Mouse (Mus musculus) heart, postnatal 4 days (tissue): ENCODE results near the gene Tbl1x. TPM values are rescaled to one million over a fixed set of nuclear protein-coding genes. Genes with fewer than 3 reads are reported as not detected.
"Not testable (repeated sequence)": the region's sequence is repeated elsewhere in the genome, so short reads cannot be mapped to it uniquely, and the experiment has no call there.

Experiments
- DNase-seq: peaks from one replicate; pipeline ENCODE4 v3.0.0; 2021
- total RNA-seq, 2 experiments: library from RNA; stranded (reverse); gene quantifications; 2 replicates each; pipeline ENCODE4 v1.2.3; 2021

The Tbl1x gene
- total RNA-seq: 10 to 100 TPM; 75.2 to 75.9 TPM

DNA sequence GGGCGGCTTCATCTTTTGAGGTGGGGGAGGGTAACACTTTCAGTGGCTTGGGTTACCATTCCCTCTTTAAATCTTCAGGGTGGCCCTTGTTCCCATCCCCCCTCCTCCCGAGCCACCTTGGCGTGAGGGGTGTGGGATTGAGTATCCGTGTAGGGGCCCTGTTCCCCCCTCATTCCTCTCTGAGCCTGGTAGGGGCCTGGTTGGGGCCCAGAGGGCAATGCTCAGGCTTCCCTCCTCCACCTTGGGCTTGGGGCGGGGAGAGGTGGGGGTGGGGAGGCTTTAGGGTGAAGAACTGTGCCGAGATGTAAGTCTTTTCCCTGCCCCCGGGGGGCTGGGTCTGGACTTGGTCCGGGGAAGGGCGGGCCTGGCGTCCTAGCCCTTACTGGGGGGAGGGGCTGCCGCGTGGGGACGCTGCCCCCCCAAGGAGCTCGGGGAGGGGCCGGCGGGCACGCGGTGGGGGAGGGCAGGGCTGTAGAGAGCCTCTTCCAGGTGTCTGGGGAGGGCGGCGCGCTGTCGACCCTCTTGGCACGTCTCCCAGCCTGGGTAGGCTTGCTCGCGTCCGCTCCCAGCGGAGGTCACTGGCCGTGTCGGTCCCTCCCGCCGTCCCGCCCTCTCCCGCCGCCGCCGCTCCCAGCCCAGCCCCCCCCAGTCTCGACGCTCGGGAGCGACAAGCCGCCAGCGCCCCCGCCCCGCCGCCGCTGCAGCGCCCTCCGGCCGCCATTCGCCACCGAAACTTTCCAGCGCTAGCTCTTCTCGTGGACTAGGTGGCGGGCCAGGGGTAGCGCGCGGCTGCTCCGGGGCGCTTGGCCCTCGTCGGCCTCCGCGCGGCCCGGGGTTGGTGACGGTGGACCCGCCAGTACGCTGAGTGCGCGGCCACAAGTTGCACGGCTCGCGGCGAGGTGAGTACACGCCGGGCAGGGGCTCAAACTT is at the start of gene Tbl1x:
TSS of gene Tbl1x (plus strand) at position 643 of the 930 bp plus-strand sequence.
- DNase-seq: peak; percentile 85

DNA sequence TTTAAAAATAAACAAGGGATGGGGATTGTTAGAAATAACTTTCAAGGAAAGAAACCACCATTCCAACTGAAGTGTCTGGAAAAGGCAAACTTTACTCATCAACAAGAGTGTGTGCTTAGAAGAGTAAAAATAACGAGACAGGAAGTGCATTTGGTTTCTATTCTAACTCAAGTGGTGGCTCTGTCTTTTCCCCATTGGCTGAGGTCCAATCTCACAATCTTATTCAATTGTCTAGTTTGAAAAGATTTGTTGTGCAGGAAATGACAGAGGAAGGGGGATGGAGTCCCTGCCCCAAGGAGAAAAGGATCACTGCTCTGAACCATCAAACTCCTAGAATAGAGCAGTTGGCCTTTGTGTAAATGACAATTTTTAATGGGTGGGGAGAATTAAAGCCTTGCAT is 41.6 kb upstream of the Tbl1x start:
- DNase-seq: no peak

GRCm38 (mm10) chrX:77472858-77473257 is 38.0 kb upstream of the Tbl1x start:
- no peak for DNase-seq

GRCm38 (mm10) chrX:77473511-77473910 is 37.3 kb upstream of the Tbl1x start:
- DNase-seq: no peak

DNA sequence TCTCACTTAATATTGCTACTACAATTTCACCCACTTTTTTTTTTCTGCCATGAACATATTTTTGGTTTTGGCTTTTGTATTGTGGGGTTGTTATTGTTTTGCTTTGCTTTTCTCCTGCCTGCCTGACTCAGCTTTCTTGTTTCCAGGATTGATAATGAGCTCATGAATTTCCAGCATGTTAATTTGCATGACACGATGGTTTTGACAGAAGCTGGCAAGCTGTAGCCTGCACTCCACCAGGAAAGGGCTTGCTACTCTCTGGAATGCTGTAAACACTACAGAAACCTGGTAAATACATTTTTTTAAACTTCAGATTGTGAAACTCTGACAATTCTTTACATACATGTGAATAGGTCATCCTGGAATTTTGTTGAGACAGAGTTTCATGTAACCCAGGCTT is 36.3 kb upstream of the Tbl1x start:
- DNase-seq: no peak

DNA sequence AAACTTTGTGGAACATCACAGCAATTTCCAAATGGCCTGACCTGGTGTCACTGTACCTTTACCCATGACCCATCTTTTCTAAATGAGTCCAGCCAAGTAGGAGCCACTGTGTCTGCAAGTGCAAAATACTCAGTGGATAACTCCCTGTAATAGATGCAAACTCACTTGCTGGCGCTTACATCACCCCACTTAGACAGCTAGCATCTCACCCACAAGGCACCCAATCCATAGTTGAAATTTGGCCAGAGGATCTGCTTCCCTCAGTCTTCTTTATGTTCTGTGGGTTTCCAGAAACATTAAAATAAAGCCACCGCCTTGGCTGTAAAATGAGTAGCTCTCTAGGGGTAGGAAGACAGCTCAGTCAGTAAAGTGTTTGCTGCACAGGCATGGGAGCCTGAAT is 33.3 kb upstream of the Tbl1x start:
- no peak for DNase-seq

DNA sequence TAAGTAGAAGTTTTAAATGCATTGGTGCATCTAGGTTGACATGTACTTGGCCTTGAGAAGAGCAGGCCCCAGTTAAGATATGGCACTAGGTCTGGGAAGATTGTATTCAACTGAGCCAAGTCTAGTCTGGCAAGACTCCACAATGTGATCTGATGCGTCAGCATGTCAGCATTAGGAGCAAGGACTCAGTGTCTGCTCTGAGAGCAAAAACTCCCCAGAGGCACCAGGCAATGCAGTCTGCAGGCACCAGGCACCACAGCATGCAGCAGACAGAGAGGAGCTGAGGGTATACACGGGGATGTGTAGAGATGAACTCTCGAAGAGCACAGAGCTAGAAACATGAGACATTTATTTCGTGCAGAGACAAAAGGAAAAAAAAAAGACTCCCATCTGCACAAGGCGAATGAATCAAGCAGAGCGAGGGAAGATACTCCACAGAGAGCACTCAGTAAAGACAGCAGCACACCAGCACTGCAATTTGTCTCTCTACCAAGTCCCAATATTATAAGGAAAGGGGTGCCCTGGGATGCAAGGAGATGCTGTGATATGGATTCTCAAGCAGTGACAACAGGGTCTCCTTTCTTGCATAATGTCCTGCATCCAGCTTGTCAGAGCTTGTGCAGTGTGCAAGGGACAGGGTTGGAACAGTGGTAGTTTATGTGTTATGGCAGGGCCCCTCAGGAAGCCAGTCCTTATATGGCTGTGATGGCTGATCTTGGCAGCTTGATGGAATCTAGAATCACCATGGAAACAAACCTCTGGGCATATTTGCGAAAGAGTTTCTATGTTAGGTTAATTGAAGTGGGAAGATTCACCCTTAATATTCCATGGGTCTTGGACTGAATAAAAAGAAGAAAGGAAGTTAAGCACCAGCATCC is 22.7 kb upstream of the Tbl1x start:
- DNase-seq: peak; percentile 55

- DNase-seq: no peak
These were observed 20.7 kb upstream of the Tbl1x start for GRCm38 (mm10) chrX:77490127-77490526.

GRCm38 (mm10) chrX:77509149-77509548 is 1.7 kb upstream of the Tbl1x start:
- peak; percentile 82 for DNase-seq

DNA sequence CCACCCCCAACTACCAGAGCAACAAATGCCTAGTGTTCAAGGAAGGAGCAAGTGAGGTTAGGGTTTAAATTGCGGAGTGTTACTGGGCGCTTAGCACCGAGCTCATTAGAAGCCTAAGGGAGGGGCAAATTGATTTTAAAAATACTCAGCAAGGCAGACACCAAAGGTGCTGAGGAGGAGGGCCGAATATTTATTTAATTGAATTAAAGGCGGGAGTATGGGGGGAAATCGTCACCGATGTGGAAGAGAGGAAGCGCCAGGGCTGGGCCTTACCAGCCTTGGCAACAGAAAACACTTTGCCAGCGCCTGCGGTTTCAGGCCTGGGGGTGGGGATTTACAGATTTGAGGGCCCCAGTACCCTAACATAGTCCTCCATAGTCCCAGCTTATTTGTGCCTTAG is 1.0 kb upstream of the Tbl1x start:
- DNase-seq: no peak

GRCm38 (mm10) chrX:77511301-77511993 is 634 bp downstream of the Tbl1x start:
- peak; percentile 51 for DNase-seq

- DNase-seq: no peak
These were observed 1.2 kb downstream of the Tbl1x start for GRCm38 (mm10) chrX:77511994-77512485.

GRCm38 (mm10) chrX:77517274-77518085 is 6.7 kb downstream of the Tbl1x start:
- DNase-seq: no peak

DNA sequence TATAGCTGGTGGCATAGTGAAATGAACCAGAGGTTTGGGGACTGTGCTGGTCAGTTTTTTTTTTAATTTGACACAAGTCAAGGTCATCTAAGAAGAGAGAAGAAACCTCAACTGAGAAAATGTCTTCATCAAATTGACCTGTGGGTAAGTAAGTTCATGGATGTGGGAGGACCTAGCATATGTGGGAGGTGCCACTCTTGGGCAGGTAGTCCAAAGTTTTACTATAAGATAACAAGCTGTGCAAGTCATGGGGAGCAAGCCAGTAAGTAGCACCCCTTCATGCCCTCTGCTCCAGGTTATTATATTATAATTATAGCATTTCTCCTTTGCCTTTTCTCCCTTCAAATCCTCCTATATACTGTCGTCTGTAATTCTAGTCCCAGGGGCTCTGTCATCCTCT is 8.1 kb downstream of the Tbl1x start:
- DNase-seq: no peak

DNA sequence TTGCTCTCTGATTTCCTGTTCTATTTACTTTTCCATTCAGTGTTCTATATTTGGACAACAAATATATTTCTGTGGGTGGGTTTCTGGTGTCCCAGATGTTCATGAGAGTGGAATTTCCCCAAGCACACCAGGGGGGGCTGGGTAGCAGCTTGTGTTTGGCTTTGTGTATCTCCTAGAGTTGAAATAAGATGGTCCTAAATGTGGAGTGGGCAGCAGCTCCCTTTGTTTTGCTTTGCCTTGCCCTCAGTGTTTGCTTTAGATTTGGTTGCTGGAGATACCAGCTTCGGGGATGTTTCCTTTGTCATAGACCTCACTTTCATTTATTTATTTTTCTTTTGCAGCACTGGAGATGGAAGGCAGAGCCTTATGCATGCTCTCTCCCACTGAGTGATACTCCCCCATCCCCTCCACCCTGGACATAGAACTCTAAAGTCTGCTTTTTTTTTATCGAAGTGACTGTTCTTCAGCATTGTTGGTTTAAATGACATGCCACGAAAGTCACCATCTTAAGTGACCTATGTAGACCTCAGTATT is 12.1 kb downstream of the Tbl1x start:
- no peak for DNase-seq

GRCm38 (mm10) chrX:77525179-77525578 is 14.4 kb downstream of the Tbl1x start:
- DNase-seq: no peak

DNA sequence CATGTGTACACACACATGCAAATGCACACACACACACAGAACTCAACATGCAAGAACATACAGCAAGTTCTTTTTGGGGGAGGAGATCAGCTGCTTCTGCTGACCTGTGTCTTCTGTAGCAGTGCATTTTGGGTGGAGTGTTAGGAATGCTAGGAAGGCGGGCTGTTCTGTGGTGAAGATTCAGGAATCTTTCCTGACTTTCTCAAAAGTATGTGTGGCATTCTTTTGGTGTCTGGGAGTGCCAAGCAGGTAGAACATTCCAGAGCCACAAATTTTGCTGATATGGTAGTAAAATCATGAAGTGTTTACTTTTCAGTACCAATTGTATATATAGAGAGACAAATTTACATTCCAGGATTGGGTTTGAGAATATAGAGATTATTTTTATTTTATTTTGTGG is 17.6 kb downstream of the Tbl1x start:
- no peak for DNase-seq

DNA sequence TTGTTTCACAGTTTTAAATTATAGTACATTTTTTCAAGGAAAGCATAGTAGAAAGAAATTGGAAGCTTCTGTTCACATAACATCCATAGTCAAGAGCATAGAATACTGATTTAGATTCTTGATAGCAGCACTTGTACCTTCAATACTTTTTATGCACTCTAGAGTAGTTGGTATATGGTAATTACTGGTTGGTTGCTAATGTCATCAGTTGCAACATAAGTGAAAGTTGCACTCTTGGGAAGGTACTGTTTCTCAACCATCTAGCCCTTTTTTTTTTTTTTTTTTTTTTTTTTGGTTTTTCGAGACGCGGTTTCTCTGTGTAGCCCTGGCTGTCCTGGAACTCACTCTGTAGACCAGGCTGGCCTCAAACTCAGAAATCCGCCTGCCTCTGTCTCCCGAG is 20.2 kb downstream of the Tbl1x start:
- DNase-seq: no peak

DNA sequence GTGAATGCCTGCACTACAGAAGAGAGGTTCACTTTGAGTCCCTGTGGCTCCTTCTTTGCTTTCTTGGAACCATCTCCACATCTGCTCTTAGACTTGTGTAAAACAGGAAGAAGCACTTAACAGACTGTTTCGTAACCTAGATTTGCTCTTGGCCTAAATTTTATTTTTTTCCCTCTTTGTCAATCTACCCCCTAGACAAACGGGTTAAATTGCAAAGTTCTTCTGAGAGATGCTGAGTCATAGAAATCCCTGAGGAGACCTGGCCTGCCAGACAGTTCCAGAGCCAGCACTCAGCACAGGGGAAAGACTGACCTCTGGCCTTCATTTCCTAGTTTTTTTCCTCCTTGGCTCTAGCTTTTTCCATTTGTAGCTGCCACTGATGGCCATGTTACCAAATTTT is 23.1 kb downstream of the Tbl1x start:
- no peak for DNase-seq

- not testable (repeated sequence) for DNase-seq
These were observed 29.0 kb downstream of the Tbl1x start for GRCm38 (mm10) chrX:77539770-77540169.

GRCm38 (mm10) chrX:77544003-77544402 is 33.2 kb downstream of the Tbl1x start:
- DNase-seq: no peak
